Mouse (Mus musculus) stomach, embryonic 14.5 days (tissue): Measurements from ENCODE around the gene Abi3bp. TPM values are rescaled to one million over a fixed set of nuclear protein-coding genes. Genes with fewer than 3 reads are reported as not detected.

Source experiments
- ATAC-seq: fragments of 200-750 bp; cut with Nextera tagmentation; 2 replicates; pipeline ENCODE4 v1.8.0; 2017; ENCODE audit warnings: low read depth, moderate TSS enrichment; ENCODE audit not compliant: insufficient number of reproducible peaks, insufficient read depth, low FRiP score
- H3K27ac ChIP-seq: fragments of 300-500 bp; sonication (generic); 2 replicates; pipeline ENCODE4 v1.5.1; 2014; ENCODE audit warnings: mild to moderate bottlenecking, low read length, moderate library complexity, mixed read lengths
- H3K27me3 ChIP-seq: fragments of 300-500 bp; sonication (generic); 2 replicates; pipeline ENCODE4 v1.6.1; 2014; ENCODE audit warnings: low read length, control low read depth, mixed read lengths; ENCODE audit not compliant: control insufficient read depth, insufficient read depth
- H3K36me3 ChIP-seq: fragments of 300-500 bp; sonication (generic); 2 replicates; pipeline ENCODE4 v1.6.1; 2014; ENCODE audit warnings: mild to moderate bottlenecking, control low read depth, low read length, moderate library complexity, mixed read lengths; ENCODE audit not compliant: control insufficient read depth, insufficient read depth
- H3K4me1 ChIP-seq: fragments of 300-500 bp; sonication (generic); 2 replicates; pipeline ENCODE4 v1.6.1; 2014; ENCODE audit warnings: low read length, control low read depth, mixed read lengths; ENCODE audit not compliant: control insufficient read depth, insufficient read depth
- H3K4me2 ChIP-seq: fragments of 300-500 bp; sonication (generic); replicated peaks from 2 replicates; pipeline ENCODE4 v1.6.1; 2014; ENCODE audit warnings: low read depth, low read length, control low read depth
- H3K4me3 ChIP-seq: fragments of 300-500 bp; sonication (generic); 2 replicates; pipeline ENCODE4 v1.5.1; 2014; ENCODE audit warnings: low read depth, low read length, control low read depth
- H3K9ac ChIP-seq: fragments of 300-500 bp; sonication (generic); replicated peaks from 2 replicates; pipeline ENCODE4 v1.6.1; 2014; ENCODE audit warnings: low read depth, mild to moderate bottlenecking, control low read depth, low read length, moderate library complexity, mixed read lengths
- H3K9me3 ChIP-seq: fragments of 300-500 bp; sonication (generic); 2 replicates; pipeline ENCODE4 v1.6.1; 2016; ENCODE audit warnings: low read depth, low read length, control low read depth; ENCODE audit not compliant: control insufficient read depth
- whole genome bisulfite sequencing: fragments of 180-500 bp; shearing (Covaris S2); extraction: QIAGEN DNeasy Blood & Tissue Kit; methylation state at CpG from one replicate; pipeline ENCODE4 v1.1.7; 2014; 5-methylcytosine and 5-hydroxymethylcytosine counted together
- polyA plus RNA-seq: library from polyadenylated mRNA; unstranded; fragments of >200 nt; fragmentation: Nextera tagmentation; extraction: Ambion mirVana; gene quantifications from 2 replicates; pipeline ENCODE4 v1.2.1, GENCODE M21; 2014

The Abi3bp gene
- polyA plus RNA-seq, 1 experiment from 2014 or later = 45.4 TPM

DNA sequence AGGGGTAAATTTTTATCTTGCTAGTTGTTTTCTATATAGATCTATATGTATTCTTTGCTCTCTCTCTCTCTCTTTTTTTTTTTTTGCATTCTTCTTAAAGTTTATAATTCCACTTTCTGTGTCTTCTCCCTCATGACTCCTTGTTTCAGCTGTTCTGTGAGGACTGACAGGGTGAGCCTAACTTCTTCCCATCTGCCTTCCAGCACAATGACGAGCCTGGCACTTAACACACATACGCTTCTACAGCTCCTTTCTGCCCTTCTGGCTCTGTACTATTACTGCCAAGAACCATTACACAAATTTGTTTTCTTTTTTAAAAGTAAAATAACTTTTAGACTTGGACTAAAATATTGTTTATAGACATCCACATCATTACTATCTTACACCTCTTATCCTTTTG is 195.7 kb downstream of the Abi3bp start:
- Histone ChIP-seq H3K27ac (no peak overlapping the region), H3K4me2 (no peak overlapping the region), H3K4me1 (no peaks in the 10 kb centered on the region), H3K36me3 (no peaks in the 10 kb centered on the region), H3K9ac (no peak overlapping the region), H3K27me3 (no peaks in the 10 kb centered on the region), H3K9me3 (no peaks in the 10 kb centered on the region), H3K4me3 (no peak overlapping the region)
- WGBS = 75% methylated on average over 2 of the region's 2 CpGs
- ATAC-seq = no peak

GRCm38 (mm10) chr16:56677146-56677545 is 199.5 kb downstream of the Abi3bp start:
- H3K4me1 ChIP-seq = no peaks in the 10 kb centered on the region
- ATAC-seq = no peak
- H3K27ac ChIP-seq = no peak overlapping the region
- 61% methylated on average over 4 of the region's 4 CpGs for WGBS
- H3K4me2 ChIP-seq = no peak overlapping the region
- no peaks in the 10 kb centered on the region for H3K27me3 ChIP-seq
- H3K4me3 ChIP-seq = no peak overlapping the region
- H3K9ac ChIP-seq = no peak overlapping the region
- H3K36me3 ChIP-seq = no peaks in the 10 kb centered on the region
- H3K9me3 ChIP-seq = no peaks in the 10 kb centered on the region

- no peaks in the 10 kb centered on the region for H3K9me3 ChIP-seq
- no peak overlapping the region for H3K4me2 ChIP-seq
- peaks cover 9% of the 10 kb centered on the region; the same call in 1 of the 2 replicates for H3K36me3 ChIP-seq
- H3K4me1 ChIP-seq = no peaks in the 10 kb centered on the region
- WGBS = 78% methylated on average over 8 of the region's 8 CpGs
- no peaks in the 10 kb centered on the region for H3K27me3 ChIP-seq
- no peak overlapping the region for H3K4me3 ChIP-seq
- no peak overlapping the region for H3K27ac ChIP-seq
- no peak for ATAC-seq
- no peak overlapping the region for H3K9ac ChIP-seq
These were observed 203.4 kb downstream of the Abi3bp start for GRCm38 (mm10) chr16:56681010-56681645.

- 88% methylated on average over 5 of the region's 5 CpGs for WGBS
- H3K36me3 ChIP-seq = peaks cover 38% of the 10 kb centered on the region
- no peak overlapping the region for H3K4me3 ChIP-seq
- no peak for ATAC-seq
- H3K27ac ChIP-seq = no peak overlapping the region
- H3K27me3 ChIP-seq = no peaks in the 10 kb centered on the region
- H3K4me2 ChIP-seq = no peak overlapping the region
- H3K4me1 ChIP-seq = no peaks in the 10 kb centered on the region
- no peak overlapping the region for H3K9ac ChIP-seq
- no peaks in the 10 kb centered on the region for H3K9me3 ChIP-seq
These were observed 209.1 kb downstream of the Abi3bp start for GRCm38 (mm10) chr16:56686747-56687146.

DNA sequence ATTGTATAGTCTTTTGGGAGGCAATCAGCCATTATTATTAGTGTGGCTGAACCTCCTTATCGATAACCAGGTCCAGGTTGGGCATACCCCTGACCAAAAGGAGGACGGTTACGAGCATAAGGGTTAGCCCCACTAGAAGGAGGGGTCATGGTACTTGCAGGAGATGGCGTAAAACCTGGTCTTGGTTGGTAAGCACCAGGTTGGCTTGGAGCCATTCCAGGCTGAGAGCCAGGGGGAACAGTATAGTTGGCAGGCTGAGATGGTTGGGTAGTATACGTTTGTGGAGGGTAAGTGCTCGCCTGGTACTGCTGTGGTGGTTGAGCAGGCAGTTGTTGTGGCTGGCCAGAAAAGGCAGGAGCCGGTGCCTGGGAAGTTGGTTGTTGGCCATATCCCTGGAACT is 213.0 kb downstream of the Abi3bp start:
- Histone ChIP-seq H3K36me3 (peaks cover 46% of the 10 kb centered on the region), H3K9ac (no peak overlapping the region), H3K4me2 (no peak overlapping the region), H3K9me3 (no peaks in the 10 kb centered on the region), H3K4me3 (no peak overlapping the region), H3K27ac (no peak overlapping the region), H3K27me3 (no peaks in the 10 kb centered on the region), H3K4me1 (no peaks in the 10 kb centered on the region)
- ATAC-seq = no peak
- WGBS = 92% methylated on average over 7 of the region's 7 CpGs

DNA sequence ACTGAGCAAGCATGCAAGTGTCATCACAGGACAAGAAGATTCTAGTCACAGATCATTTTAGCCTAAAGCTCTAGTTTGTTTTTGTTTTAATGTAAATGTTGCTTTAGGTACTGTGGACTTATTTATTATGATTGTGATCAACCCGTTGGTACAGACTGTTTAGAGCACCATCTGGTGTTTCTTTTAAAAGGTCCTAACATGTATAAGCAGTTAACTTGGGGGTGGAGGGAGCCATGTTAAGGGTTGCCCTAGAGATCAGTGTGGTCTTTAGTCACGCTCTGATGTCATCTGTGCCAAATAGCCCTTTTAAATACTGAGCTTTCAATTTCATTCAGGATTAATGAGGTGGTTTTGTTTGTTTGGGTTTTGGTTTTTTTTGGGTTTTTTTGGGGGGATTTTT is 218.8 kb downstream of the Abi3bp start:
- H3K4me2 ChIP-seq = no peak overlapping the region
- no peak overlapping the region for H3K27ac ChIP-seq
- no peak overlapping the region for H3K4me3 ChIP-seq
- no peaks in the 10 kb centered on the region for H3K9me3 ChIP-seq
- H3K4me1 ChIP-seq = no peaks in the 10 kb centered on the region
- 71% methylated on average over 2 of the region's 2 CpGs for WGBS
- H3K9ac ChIP-seq = no peak overlapping the region
- peaks cover 44% of the 10 kb centered on the region for H3K36me3 ChIP-seq
- no peaks in the 10 kb centered on the region for H3K27me3 ChIP-seq
- ATAC-seq = no peak

GRCm38 (mm10) chr16:56700898-56701297 is 223.2 kb downstream of the Abi3bp start:
- Histone ChIP-seq H3K36me3 (peaks cover 39% of the 10 kb centered on the region), H3K9ac (no peak overlapping the region), H3K9me3 (no peaks in the 10 kb centered on the region), H3K4me3 (no peak overlapping the region), H3K4me1 (no peaks in the 10 kb centered on the region), H3K27ac (no peak overlapping the region), H3K27me3 (no peaks in the 10 kb centered on the region), H3K4me2 (no peak overlapping the region)
- ATAC-seq = no peak
- WGBS = 89% methylated on average over 3 of the region's 3 CpGs

DNA sequence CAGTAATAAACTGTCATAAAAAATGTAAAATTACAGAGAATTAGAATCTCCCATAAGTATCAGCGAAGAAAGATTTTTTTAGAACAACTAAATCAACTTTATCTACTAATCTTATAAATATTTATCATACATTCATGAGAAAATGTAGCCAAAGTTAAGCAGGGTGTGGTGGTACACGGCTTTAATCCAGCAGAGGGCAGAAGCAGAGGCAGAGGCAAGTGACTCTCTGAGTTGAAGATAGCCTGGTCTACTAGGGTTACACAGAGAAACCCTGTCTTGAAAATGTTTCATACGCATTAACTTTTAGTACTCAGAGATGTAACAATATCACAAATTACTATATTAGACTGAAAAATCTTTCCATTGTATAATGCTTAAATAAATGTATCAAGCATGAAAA is 228.1 kb downstream of the Abi3bp start:
- ATAC-seq = no peak
- H3K4me1 ChIP-seq = no peaks in the 10 kb centered on the region
- H3K36me3 ChIP-seq = peaks cover 52% of the 10 kb centered on the region
- 79% methylated on average over 3 of the region's 3 CpGs for WGBS
- H3K27me3 ChIP-seq = no peaks in the 10 kb centered on the region
- H3K27ac ChIP-seq = no peak overlapping the region
- H3K4me3 ChIP-seq = no peak overlapping the region
- no peak overlapping the region for H3K9ac ChIP-seq
- no peaks in the 10 kb centered on the region for H3K9me3 ChIP-seq
- H3K4me2 ChIP-seq = no peak overlapping the region

GRCm38 (mm10) chr16:56710071-56710470 is 232.4 kb downstream of the Abi3bp start:
- H3K4me1 ChIP-seq = peaks cover 5% of the 10 kb centered on the region; the same call in 1 of the 2 replicates
- H3K9ac ChIP-seq = no peak overlapping the region
- H3K36me3 ChIP-seq = peaks cover 39% of the 10 kb centered on the region
- ATAC-seq = no peak
- H3K4me2 ChIP-seq = no peak overlapping the region
- H3K9me3 ChIP-seq = no peaks in the 10 kb centered on the region
- no peaks in the 10 kb centered on the region for H3K27me3 ChIP-seq
- H3K27ac ChIP-seq = no peak overlapping the region
- WGBS = 82% methylated on average over 3 of the region's 3 CpGs
- H3K4me3 ChIP-seq = no peak overlapping the region
